Comparison of ENCODE assay signal across 8 mouse cellular contexts in the genomic region with DNA sequence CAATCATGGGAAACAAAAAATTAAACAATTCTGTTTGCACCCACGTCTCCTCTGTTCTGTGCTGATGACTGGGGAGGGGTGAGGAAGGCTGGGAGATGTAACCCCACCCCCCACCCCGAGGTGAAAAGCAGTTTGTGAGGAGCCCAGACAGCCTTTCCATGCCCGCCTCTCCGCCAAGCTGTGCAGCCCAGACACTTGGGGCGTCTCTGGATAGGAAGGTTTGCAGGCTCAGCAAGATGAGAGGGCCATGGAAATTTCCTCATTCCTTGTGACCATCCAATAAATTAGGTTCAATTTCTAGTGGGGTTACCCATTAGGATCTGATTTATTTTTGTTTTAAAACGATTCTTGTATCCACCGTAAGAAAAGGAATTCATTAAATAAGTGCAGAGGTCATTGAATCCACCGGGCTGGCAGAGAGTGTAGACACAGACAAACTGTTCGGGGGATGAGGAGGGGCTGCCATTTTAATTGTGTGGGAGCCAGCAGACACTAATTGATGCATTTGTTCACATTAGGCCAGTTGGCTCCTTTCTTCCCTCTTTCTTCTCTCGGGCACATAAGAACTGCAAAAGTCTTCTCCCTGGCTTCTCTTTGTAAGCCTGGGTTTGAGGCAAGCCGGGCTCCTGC. TPM values are rescaled to one million over a fixed set of nuclear protein-coding genes. Genes with fewer than 3 reads are reported as not detected.
DNase-seq lines count a peak whose midpoint lies in the region; ATAC-seq lines count a peak whose summit lies in the region.

No protein-coding gene starts in this region.

- peaks cover 16% of the 10 kb centered on the region for H3K27me3 ChIP-seq in kidney, embryonic 15.5 days
- H3K27me3 ChIP-seq in embryonic facial prominence, embryonic 11.5 days (ENCODE audit: control insufficient read depth, insufficient read depth, low read length): no peaks in the 10 kb centered on the region
- peaks cover 17% of the 10 kb centered on the region; the same call in 1 of the 2 replicates for H3K27me3 ChIP-seq in hindbrain, embryonic 13.5 days
- H3K27me3 ChIP-seq in midbrain, embryonic 16.5 days (ENCODE audit: control insufficient read depth, insufficient read depth, low read depth, low read length): peaks cover 13% of the 10 kb centered on the region; the same call in 1 of the 2 replicates

- WGBS in kidney, embryonic 15.5 days: 13% methylated on average over 11 of the region's 11 CpGs
- WGBS in embryonic facial prominence, embryonic 11.5 days: 33% methylated on average over 11 of the region's 11 CpGs
- 17% methylated on average over 11 of the region's 11 CpGs for WGBS in hindbrain, embryonic 13.5 days
- 13% methylated on average over 11 of the region's 11 CpGs for WGBS in midbrain, embryonic 16.5 days

- H3K27ac ChIP-seq in kidney, embryonic 15.5 days: no peak overlapping the region
- no peak overlapping the region for H3K27ac ChIP-seq in embryonic facial prominence, embryonic 11.5 days (replicated peaks; ENCODE audit: low read depth, low read length)
- peak overlapping the region; percentile 82 for H3K27ac ChIP-seq in hindbrain, embryonic 13.5 days
- peak overlapping the region; percentile 43 for H3K27ac ChIP-seq in midbrain, embryonic 16.5 days (ENCODE audit: low read length)

- no peaks in the 10 kb centered on the region for H3K36me3 ChIP-seq in kidney, embryonic 15.5 days
- no peaks in the 10 kb centered on the region for H3K36me3 ChIP-seq in embryonic facial prominence, embryonic 11.5 days (replicated peaks; ENCODE audit: control insufficient read depth, insufficient read depth, low read depth, low read length)
- H3K36me3 ChIP-seq in hindbrain, embryonic 13.5 days: no peaks in the 10 kb centered on the region
- no peaks in the 10 kb centered on the region for H3K36me3 ChIP-seq in midbrain, embryonic 16.5 days (ENCODE audit: control insufficient read depth, insufficient read depth, low read length)

- H3K9me3 ChIP-seq in kidney, embryonic 15.5 days (replicated peaks): no peaks in the 10 kb centered on the region
- H3K9me3 ChIP-seq in embryonic facial prominence, embryonic 11.5 days (replicated peaks; ENCODE audit: control insufficient read depth, low read length): no peaks in the 10 kb centered on the region
- H3K9me3 ChIP-seq in hindbrain, embryonic 13.5 days: no peaks in the 10 kb centered on the region
- no peaks in the 10 kb centered on the region for H3K9me3 ChIP-seq in midbrain, embryonic 16.5 days (replicated peaks; ENCODE audit: control insufficient read depth, low read length, poor library complexity, severe bottlenecking)

- no peak for DNase-seq in kidney, postnatal 14 days
- no peak for DNase-seq in embryonic facial prominence, embryonic 11.5 days (ENCODE audit: low spot score)
- DNase-seq in cerebellum, postnatal 14 days: no peak
- DNase-seq in embryo, embryonic 9.5 days (ENCODE audit: extremely low spot score): no peak
- no peak for DNase-seq in thymus, postnatal 36 days

- H3K4me3 ChIP-seq in kidney, embryonic 15.5 days (replicated peaks): no peak overlapping the region
- H3K4me3 ChIP-seq in embryonic facial prominence, embryonic 11.5 days (ENCODE audit: low read depth, low read length): no peak overlapping the region
- no peak overlapping the region for H3K4me3 ChIP-seq in hindbrain, embryonic 13.5 days
- H3K4me3 ChIP-seq in midbrain, embryonic 16.5 days (ENCODE audit: low read depth, low read length): no peak overlapping the region

- peaks cover 30% of the 10 kb centered on the region for H3K4me1 ChIP-seq in kidney, embryonic 15.5 days
- H3K4me1 ChIP-seq in embryonic facial prominence, embryonic 11.5 days (ENCODE audit: control insufficient read depth, insufficient read depth, low read length): no peaks in the 10 kb centered on the region
- H3K4me1 ChIP-seq in hindbrain, embryonic 13.5 days (replicated peaks): peaks cover 41% of the 10 kb centered on the region
- H3K4me1 ChIP-seq in midbrain, embryonic 16.5 days (ENCODE audit: control insufficient read depth, insufficient read depth, low read length): peaks cover 16% of the 10 kb centered on the region

- H3K4me2 ChIP-seq in kidney, embryonic 15.5 days: peak overlapping the region; percentile 47
- H3K4me2 ChIP-seq in embryonic facial prominence, embryonic 11.5 days (ENCODE audit: low read depth, low read length): peak overlapping the region; percentile 15; the same call in 1 of the 2 replicates
- H3K4me2 ChIP-seq in hindbrain, embryonic 13.5 days: peak overlapping the region; percentile 40
- peak overlapping the region; percentile 5 for H3K4me2 ChIP-seq in midbrain, embryonic 16.5 days (ENCODE audit: low read length)

- ATAC-seq in kidney, embryonic 15.5 days (replicated peaks; ENCODE audit: low FRiP score): peak; percentile 50; the same call in 1 of the 2 replicates
- ATAC-seq in embryonic facial prominence, embryonic 11.5 days (replicated peaks; ENCODE audit: insufficient number of reproducible peaks, low FRiP score, low TSS enrichment, low read depth): no peak
- ATAC-seq in hindbrain, embryonic 13.5 days (ENCODE audit: low FRiP score): peak; percentile 84
- peak; percentile 52 for ATAC-seq in midbrain, embryonic 16.5 days

- H3K9ac ChIP-seq in kidney, embryonic 15.5 days: no peak overlapping the region
- H3K9ac ChIP-seq in embryonic facial prominence, embryonic 11.5 days (replicated peaks; ENCODE audit: low read length): no peak overlapping the region
- no peak overlapping the region; the same call in 1 of the 2 replicates for H3K9ac ChIP-seq in hindbrain, embryonic 13.5 days
- H3K9ac ChIP-seq in midbrain, embryonic 16.5 days (ENCODE audit: low read depth, low read length): 0 out of 2 replicates have a peak overlapping the region, but pooled peaks have one; percentile 2

RNA-seq across cellular contexts. Expression of gene Cdhr3, which starts 57.5 kb away (rescaled TPM):
- polyA plus RNA-seq in kidney, embryonic 15.5 days (2015; fragmentation: Nextera tagmentation; extraction: Ambion mirVana): 0.21 and 0.36 TPM in 2 replicates
- not detected in 2 replicates for polyA plus RNA-seq in embryonic facial prominence, embryonic 11.5 days (2014; fragmentation: Nextera tagmentation; extraction: Ambion mirVana)
- 0.25 and 0.26 TPM in 2 replicates for polyA plus RNA-seq in hindbrain, embryonic 13.5 days (2015; fragmentation: Nextera tagmentation; extraction: Ambion mirVana)
- polyA plus RNA-seq in midbrain, embryonic 16.5 days (2015; fragmentation: Nextera tagmentation; extraction: Ambion mirVana): 0.51 and 0.56 TPM in 2 replicates

Comparison
In these comparisons a context has a peak if more than half of its experiments do, and no peak if none do; other contexts are left out.
1. H3K27ac ChIP-seq: peak in hindbrain, embryonic 13.5 days (single experiment) and midbrain, embryonic 16.5 days (single experiment); none in kidney, embryonic 15.5 days (single experiment) and embryonic facial prominence, embryonic 11.5 days (single experiment).
2. Peak in every context shown above with its lines, with median percentiles within 50 percentile points of each other: H3K4me2 ChIP-seq.